Mouse (Mus musculus) cerebellum, adult 8-10 months (tissue): ENCODE data around the gene Syt15.
"Not testable (repeated sequence)": the region's sequence is repeated elsewhere in the genome, so short reads cannot be mapped to it uniquely, and the experiment has no call there.

Experiments used
- DNase-seq: peaks from one replicate; pipeline ENCODE4 v3.0.0; 2022

Gene Syt15

GRCm38 (mm10) chr14:34228830-34229506, 9.6 kb downstream of the Syt15 start:
- no peak for DNase-seq

DNA sequence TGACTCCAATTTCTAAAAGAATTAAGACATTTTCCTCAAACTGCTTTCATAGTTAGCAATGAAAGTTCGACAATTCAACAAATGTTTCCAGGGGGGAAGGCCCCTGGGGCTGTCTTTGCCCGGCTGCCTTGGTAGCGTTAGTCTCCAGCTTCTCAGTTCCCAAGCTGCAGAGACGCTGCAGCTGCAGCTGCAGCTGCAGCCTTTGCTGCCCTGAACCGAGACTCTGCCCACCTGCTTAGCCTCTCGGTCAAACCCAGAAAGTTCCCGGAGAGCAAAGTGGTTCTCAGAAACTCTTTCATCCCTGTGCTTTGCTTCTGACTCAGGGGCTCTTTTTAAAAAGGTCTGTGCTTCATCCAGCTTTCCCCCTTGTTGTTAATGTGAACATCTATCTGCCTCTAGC, 12.9 kb downstream of the Syt15 start:
- DNase-seq, result no peak

DNA sequence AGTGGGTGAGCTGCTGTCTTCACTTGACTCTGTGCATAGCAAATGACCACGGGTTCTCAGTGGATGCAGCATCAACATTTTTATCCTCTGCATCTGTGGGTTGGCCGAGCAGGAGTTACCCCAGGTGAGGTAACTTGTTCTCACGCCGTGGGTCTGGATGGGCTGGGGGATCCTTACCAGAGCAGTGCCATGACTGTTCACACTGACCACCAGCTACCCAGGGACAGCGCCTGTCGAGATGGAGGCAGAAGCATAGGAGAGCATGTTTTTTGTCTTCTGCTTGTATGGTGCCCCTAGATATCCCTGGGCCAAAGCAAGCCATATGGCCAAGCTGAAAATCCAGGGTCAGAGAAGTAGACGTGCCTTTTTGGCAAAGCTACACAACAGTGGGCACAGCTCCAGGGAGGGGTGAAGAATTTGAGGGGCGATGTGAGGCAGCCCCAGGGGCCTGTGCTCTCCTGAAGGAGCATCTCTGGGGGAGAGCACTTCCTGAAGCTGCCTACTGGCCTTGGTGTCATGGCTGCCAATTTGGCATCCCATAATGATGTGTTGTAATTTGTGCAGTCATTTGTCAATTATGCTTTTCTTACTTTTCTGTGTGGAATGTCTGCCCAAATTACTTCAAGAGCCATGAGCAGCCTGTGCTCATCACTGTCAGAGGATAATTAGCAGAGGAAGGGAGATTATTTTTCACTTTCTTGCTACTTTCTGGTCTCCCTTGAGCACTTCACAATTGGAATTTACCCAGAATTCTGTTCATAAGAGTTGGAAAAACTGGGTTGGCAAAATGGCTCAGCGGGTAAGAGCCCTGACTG, 13.7 kb downstream of the Syt15 start:
- DNase-seq, result no peak

DNA sequence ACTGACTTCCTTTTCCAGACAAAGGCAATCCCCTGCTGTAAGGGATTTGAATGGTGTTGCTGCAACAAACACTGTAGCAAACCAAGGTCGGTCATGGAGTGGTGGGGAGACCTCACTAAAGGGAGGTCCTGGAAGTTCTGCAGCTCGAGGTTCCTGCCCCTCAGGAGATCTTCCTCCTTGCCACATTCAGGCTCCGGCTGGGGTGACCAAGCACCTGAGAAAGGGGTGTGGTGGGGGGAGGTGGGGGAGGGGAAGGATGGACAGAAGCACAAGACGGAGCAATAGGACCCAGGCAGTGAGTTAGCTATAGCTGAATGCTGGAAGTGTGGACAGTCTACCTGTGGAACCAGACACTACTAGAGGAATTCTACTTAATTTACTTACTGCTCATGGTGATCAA, 14.5 kb downstream of the Syt15 start:
- DNase-seq, result no peak

- DNase-seq, result peak; percentile 52
Measured at GRCm38 (mm10) chr14:34234630-34235380, 15.4 kb downstream of the Syt15 start.

- no peak for DNase-seq
Measured at GRCm38 (mm10) chr14:34240263-34240662, 20.9 kb downstream of the Syt15 start.

DNA sequence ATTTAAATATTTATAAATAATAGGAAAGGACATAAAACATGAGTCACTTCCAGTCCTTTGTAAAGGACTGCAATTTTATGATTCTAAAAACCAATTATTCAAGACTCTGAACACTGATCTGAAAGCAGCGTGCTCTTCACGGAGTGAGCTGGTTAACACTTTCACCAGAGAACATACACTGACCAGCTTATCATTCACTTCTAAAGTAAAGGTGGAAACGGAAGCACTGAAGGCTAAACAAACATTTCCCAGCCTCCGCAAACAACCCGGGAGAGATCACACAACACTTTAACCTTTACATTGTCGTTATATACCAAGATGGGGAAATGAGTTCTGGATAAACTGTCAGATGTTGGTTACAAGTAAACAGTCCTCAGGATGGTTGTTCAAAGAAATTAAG, 21.3 kb downstream of the Syt15 start:
- DNase-seq, result no peak

DNA sequence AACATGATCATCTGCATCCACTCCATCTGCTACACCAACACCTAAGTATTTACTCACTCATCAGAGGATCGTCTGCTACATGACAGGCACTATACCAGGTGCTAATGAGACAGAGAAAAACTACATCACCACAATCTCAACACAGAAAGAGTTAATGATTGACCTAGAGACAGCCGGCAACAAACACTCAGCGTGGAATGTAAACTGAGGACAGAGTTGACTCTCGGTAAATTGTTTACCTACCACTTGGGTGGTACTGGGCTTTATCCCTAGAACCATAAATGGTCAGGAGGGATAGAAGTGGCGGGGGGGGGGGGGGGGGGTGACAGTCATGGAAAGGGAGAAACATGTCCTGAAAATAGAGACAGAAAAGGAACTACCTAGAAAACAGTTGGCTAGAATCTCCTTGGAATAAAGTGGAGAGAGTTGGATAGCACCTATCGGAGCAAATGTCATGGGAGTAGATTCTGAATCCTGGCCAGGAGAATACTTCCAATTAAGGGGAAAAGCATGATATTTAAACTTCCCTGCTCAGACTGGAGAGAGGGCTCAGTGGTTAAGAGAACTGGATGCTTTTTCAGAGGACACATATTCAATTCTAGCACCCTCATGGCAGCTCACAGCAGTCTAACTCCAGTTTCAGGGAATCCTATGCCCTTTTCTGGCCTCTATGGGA, 33.2 kb downstream of the Syt15 start:
- DNase-seq, result no peak

GRCm38 (mm10) chr14:34253261-34253660, 33.9 kb downstream of the Syt15 start:
- no peak for DNase-seq

DNA sequence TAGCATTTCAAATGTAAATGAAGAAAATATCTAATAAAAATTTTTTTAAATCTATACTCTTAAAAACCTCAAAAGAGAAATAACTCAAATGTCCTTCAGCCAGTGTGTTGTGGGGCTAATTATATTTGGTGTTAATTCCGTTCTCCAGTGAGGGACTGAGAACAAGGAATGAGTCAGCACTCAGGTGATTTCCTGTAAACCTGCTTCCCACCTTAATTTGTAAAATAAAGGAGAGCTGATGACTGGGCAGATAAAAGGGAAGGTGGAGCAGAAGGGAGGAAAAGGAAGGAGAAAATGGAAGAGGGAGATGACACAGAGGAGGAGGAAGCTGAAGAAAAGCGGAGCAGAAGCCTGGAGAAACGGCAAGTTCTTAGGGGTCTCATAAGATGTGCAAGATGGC, 39.1 kb downstream of the Syt15 start:
- not testable (repeated sequence) for DNase-seq

- DNase-seq, result no peak
Measured at GRCm38 (mm10) chr14:34268046-34268445, 48.7 kb downstream of the Syt15 start.

- DNase-seq, result no peak
Measured at GRCm38 (mm10) chr14:34273280-34273679, 53.9 kb downstream of the Syt15 start.

- no peak for DNase-seq
Measured at GRCm38 (mm10) chr14:34274141-34274540, 54.7 kb downstream of the Syt15 start.

- no peak for DNase-seq
Measured at GRCm38 (mm10) chr14:34275225-34275624, 55.8 kb downstream of the Syt15 start.

- DNase-seq, result no peak
Measured at GRCm38 (mm10) chr14:34279726-34280125, 60.3 kb downstream of the Syt15 start.
